Mouse (Mus musculus): ENCODE measurements at regions not wholly inside any gene's neighbourhood (a gene's known extent, or its start where the extent isn't known, plus 50 kb on each side); places are given as distances from the start of the nearest gene placed in this dataset.

DNA sequence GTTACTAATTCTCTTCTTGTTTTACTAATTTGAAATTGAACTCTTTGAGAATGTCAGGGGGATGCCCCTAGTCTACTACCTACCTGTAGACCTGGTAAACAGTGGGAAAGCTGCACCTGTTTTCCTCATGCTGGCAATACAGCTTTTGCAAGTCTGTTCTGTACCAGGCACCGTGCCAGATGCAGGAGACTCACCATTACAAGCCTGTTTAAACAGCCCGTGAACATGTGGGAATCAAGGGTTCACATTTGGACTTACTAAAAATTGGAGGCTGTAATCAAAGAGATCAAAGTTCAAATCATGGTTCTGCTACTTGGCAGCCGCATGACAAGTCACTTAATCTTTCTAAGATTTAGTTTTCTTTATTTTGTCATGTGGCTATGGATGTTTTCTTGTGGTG, 56.8 kb upstream of the Rai2 start:
- H3K9ac ChIP-seq = no peak overlapping the region
- no peak for TF ChIP-seq CTCF (IDR thresholded peaks at IDR 0.05; ENCODE audit: low read depth)
- no peak overlapping the region for H3K4me3 ChIP-seq (ENCODE audit: low read depth, low read length)
- H3K4me1 ChIP-seq (ENCODE audit: insufficient read depth) = no peaks in the 10 kb centered on the region
- no peak overlapping the region for H3K4me2 ChIP-seq
- ATAC-seq (ENCODE audit: insufficient read depth) (no peak), DNase-seq (no peak)
- H3K9me3 ChIP-seq (ENCODE audit: low read depth, low read length) = no peaks in the 10 kb centered on the region
- WGBS = 65% methylated on average over 3 of the region's 3 CpGs
- H3K36me3 ChIP-seq (ENCODE audit: insufficient read depth) = no peaks in the 10 kb centered on the region
- no peak overlapping the region for H3K27ac ChIP-seq (ENCODE audit: low read depth)
- H3K27me3 ChIP-seq (ENCODE audit: insufficient read depth, low read length) = no peaks in the 10 kb centered on the region

DNA sequence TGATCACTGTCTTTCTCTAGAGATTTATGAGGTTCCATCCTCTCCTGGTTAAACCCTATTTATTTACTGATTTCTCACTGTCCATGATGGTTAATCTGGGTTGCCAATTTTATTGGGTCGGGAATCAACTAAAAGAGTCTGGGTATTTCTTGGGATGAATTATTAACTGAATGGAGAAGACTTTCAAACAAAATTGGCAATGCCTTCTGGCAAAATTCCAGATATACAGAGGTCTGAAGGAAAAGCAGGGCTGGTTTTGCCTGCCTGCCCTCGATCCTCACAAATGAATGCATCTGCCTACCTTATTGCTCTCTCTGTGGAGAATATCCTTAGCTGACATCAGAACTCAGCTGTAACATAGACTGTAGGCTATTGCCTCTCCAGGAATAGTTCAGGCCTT, 54.9 kb upstream of the Rai2 start:
- Histone ChIP-seq H3K27ac (ENCODE audit: low read depth) (no peak overlapping the region), H3K4me3 (ENCODE audit: low read depth, low read length) (no peak overlapping the region), H3K36me3 (ENCODE audit: insufficient read depth) (no peaks in the 10 kb centered on the region), H3K4me2 (no peak overlapping the region), H3K9me3 (ENCODE audit: low read depth, low read length) (no peaks in the 10 kb centered on the region), H3K27me3 (ENCODE audit: insufficient read depth, low read length) (no peaks in the 10 kb centered on the region), H3K9ac (no peak overlapping the region), H3K4me1 (ENCODE audit: insufficient read depth) (no peaks in the 10 kb centered on the region)
- TF ChIP-seq CTCF (IDR thresholded peaks at IDR 0.05; ENCODE audit: low read depth) = no peak
- ATAC-seq (ENCODE audit: insufficient read depth) = no peak
- no peak for DNase-seq
- WGBS = 61% methylated on average over 2 of the region's 2 CpGs
